Mouse (Mus musculus): Measurements from ENCODE around the gene Mobp. TPM values are rescaled to one million over a fixed set of nuclear protein-coding genes. Genes with fewer than 3 reads are reported as not detected.

Mobp gene
- polyA plus RNA-seq, 1 experiment, result 425 TPM

- Histone ChIP-seq H3K27ac (ENCODE audit: insufficient read depth, low read depth, low read length) (no peak overlapping the region), H3K4me1 (ENCODE audit: control insufficient read depth, insufficient read depth, low read length) (no peaks in the 10 kb centered on the region), H3K4me3 (ENCODE audit: insufficient read depth, low read depth, low read length) (no peak overlapping the region)
- TF ChIP-seq CTCF (IDR thresholded peaks at IDR 0.05; ENCODE audit: insufficient read depth, low read depth, low read length) (no peak), POLR2A (IDR thresholded peaks at IDR 0.05; ENCODE audit: insufficient read depth, low read depth, low read length) (no peak)
- WGBS, result 74% methylated on average over 3 of the region's 3 CpGs
Observed at GRCm38 (mm10) chr9:120219411-120219810, 69.9 kb downstream of the Mobp start.

Other genes with a start within 250 kb of the Mobp start
- not detected in 2 replicates for gene Gorasp1, start 212.1 kb upstream of the Mobp start, polyA plus RNA-seq (2012; ENCODE audit: insufficient read depth, insufficient read length, low replicate concordance, missing spikeins)
- gene Ttc21a, start 212.1 kb upstream of the Mobp start, polyA plus RNA-seq (2012; ENCODE audit: insufficient read depth, insufficient read length, low replicate concordance, missing spikeins), result not detected in 2 replicates
- gene Csrnp1, start 165.0 kb upstream of the Mobp start, polyA plus RNA-seq (2012; ENCODE audit: insufficient read depth, insufficient read length, low replicate concordance, missing spikeins), result not detected in 2 replicates
- not detected in 2 replicates for gene Xirp1, start 126.1 kb upstream of the Mobp start, polyA plus RNA-seq (2012; ENCODE audit: insufficient read depth, insufficient read length, low replicate concordance, missing spikeins)
- not detected in 2 replicates for gene Cx3cr1, start 79.8 kb upstream of the Mobp start, polyA plus RNA-seq (2012; ENCODE audit: insufficient read depth, insufficient read length, low replicate concordance, missing spikeins)
- not detected in 2 replicates for gene Ccr8, start 57.6 kb upstream of the Mobp start, polyA plus RNA-seq (2012; ENCODE audit: insufficient read depth, insufficient read length, low replicate concordance, missing spikeins)
- not detected in 2 replicates for gene Slc25a38, start 39.3 kb upstream of the Mobp start, polyA plus RNA-seq (2012; ENCODE audit: insufficient read depth, insufficient read length, low replicate concordance, missing spikeins)
- gene Rpsa, start 22.0 kb upstream of the Mobp start, polyA plus RNA-seq (2012; ENCODE audit: insufficient read depth, insufficient read length, low replicate concordance, missing spikeins), result 1,091 TPM in 1 of 2 replicates, not detected in the other
- gene Myrip, start 151.8 kb downstream of the Mobp start, polyA plus RNA-seq (2012; ENCODE audit: insufficient read depth, insufficient read length, low replicate concordance, missing spikeins), result not detected in 2 replicates